Mouse (Mus musculus): ENCODE data around the gene Izumo4.

Izumo4 gene

GRCm38 (mm10) chr10:80687850-80688249 lies 14.1 kb upstream of the Izumo4 start:
- DNase-seq (ENCODE audit: low read depth), result peak; percentile 90

GRCm38 (mm10) chr10:80692249-80693165 lies 9.5 kb upstream of the Izumo4 start:
- DNase-seq (ENCODE audit: low read depth), result no peak

- DNase-seq (ENCODE audit: low read depth), result no peak
Observed at GRCm38 (mm10) chr10:80693401-80694045, 8.5 kb upstream of the Izumo4 start.

DNA sequence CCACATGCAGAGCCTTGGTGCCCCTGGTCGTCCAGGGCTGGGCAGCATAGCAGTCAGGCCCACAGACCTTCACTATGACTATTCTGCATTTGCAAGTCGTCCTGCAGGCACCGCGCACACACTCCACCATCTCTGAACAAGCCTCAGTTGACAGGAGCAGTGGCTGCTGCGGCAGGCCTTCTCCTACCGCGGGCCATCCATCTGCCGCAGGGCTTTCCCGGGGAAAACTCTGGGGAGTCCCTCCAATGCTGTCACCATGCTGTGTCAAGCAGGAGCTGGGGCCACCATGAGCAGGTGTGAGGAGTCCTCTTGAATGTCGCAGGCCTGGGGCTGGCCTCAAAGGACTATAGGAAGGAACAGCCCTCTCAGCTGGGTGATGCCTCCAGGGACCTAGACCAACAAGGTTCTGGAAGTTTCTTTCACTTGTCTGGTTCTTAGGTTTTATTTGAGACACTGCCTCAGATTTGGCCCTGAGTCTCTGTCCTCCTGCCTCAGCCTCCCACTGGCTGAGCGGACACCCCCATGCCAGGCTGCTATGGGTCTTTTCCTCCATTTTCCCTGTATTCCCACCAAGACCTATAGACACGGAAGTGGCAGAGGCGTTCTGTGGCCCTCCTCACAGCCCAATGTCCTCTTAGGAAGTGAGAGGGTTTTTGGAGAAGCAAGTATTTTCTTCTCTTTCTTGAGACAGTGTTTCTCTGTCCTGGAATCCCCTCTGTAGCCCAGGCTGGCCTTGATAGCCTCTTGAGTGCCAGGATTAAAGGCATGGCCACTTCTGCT lies 7.6 kb upstream of the Izumo4 start:
- DNase-seq (ENCODE audit: low read depth), result no peak

- DNase-seq (ENCODE audit: low read depth), result no peak
Observed at GRCm38 (mm10) chr10:80695186-80695585, 6.8 kb upstream of the Izumo4 start.

- DNase-seq (ENCODE audit: low read depth), result no peak
Observed at GRCm38 (mm10) chr10:80695801-80696501, 6.0 kb upstream of the Izumo4 start.

DNA sequence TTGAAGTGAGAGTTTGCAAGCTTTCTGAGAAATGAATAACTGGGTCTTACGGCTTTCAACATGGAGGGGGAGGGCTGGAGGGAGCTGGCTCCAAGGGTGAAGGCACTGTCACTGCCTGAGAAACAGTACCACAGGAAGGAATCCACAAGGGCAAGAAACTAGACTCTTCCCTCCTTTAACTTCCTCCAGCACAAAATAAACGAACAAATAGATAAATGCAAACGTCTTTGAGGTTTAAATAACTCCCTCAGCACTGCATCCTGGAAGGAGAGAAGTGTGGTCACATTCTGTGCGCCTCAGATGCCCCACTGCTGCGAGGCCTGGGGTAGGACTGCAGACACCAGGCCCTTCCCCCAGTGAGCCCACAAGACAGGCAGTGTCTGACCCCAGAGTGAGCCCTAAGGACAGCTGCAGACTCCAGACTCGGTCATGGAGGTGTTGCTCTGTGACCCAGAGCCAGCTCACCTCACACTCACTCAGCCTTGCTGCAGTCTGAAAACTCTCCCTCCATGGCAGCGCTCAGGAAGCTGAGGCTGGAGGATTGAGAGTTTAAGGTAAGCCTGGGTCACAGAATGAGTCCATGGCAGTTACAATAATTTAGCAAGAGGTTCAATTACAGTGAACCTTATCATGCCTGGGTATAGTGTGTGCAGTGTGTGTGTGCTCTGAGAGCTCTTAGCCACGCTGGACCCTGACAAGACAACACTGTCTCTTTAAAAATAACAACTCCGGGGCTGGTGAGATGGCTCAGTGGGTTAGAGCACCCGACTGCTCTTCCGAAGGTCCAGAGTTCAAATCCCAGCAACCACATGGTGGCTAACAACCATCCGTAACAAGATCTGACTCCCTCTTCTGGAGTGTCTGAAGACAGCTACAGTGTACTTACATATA lies 5.2 kb upstream of the Izumo4 start:
- DNase-seq (ENCODE audit: low read depth), result no peak

- no peak for DNase-seq (ENCODE audit: low read depth)
Observed at GRCm38 (mm10) chr10:80697393-80697787, 4.6 kb upstream of the Izumo4 start.

DNA sequence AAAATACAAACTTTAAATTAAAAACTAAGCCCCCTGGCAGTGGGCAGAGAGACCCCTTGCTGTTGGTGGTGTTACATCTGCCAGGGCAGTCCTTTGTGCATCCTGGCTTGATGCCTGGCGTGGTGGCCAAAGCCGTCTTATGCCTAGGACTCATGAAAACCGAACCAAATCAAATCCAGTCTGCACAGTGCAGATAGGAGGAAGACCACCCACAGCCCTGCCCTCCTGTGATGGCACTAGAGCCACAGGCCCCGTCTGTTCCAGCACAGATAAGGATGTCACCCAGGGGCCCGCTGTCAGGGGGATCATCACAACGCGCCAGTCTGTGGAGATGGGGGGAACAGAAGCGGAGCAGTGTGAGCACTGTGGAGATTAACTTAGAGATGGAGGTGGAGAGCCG lies 4.2 kb upstream of the Izumo4 start:
- DNase-seq (ENCODE audit: low read depth), result no peak

DNA sequence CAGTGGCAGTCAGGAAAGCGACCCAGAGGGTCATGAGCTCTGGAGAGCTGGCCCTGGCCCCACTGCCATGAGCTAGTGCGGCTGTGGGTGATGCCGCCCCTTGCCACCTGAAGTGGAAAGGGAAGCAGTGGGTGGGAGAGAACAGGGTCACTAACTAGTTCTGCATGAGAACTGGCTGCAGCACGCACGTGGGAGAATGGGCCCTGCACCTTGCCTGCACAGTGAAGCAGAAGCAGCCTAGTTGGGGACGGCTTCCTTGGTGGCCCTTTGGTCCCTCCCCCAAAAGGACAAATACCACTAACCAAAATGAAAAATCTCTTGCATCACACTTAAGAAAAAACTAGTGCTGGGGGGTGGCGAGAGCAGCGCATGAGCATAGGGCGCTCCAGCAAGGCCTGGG lies 3.4 kb upstream of the Izumo4 start:
- DNase-seq (ENCODE audit: low read depth), result no peak

DNA sequence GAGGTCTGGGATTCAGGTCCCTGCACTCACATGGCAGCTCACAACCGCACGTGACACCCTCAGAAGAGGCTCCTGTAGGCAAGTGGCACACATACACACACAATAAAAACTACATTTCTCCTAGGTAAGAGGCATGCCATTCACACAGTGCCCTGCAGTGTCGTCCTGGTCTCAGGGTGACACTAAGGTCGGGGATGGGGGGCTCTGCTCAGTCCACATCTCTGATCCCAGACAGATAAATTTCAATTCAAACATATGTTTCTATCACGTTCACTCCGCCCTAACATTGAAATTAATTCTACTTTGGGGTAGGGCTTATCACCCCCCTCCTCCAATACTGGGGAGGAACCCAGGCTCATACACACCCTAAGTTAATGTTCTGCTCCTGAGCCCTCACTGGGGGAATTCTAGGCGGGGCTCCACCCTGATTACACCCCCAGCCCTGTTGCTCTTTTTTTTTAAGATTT lies 1.9 kb upstream of the Izumo4 start:
- DNase-seq (ENCODE audit: low read depth), result no peak

- DNase-seq (ENCODE audit: low read depth), result no peak
Observed at GRCm38 (mm10) chr10:80700732-80701131, 1.3 kb upstream of the Izumo4 start.

DNA sequence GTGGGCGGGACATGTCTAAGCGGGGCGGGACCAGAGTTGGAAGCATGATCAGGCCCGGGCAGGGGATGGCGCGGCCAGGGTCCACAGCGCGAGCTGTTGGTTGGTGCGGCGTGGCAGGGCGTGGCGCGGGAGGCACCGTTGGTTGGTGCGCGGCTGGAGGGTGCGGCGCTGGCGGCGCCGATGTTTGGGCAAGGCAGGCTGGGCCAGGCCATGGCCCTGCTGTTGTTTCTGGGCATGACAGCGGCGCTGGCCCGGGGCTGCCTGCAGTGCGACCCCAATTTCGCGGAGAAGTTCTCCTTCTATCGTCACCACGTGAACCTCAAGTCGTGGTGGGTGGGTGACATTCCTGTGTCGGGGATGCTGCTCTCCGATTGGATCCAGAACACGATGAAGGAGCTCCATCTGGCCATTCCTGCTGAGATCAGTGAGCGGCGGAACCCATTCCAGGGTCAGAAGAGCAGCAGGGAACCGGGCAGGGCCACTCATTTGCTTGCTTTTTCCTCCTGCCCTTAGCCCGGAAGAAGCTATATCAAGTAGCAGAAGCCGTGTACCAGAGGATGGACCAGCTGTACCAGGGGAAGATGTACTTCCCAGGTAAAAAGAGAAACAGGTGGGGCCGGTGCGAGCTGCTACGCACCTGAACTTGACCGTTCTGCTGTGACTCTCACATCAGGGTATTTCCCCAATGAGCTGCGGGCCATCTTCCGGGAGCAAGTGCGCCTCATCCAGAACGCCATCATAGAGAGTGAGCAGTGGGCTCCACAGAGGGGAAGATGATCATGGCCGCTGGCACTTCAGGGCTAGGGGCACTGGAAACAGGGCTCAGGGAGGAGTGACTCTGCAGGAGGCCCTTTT lies 779 bp downstream of the Izumo4 start:
- peak; percentile 94 for DNase-seq (ENCODE audit: low read depth)

DNA sequence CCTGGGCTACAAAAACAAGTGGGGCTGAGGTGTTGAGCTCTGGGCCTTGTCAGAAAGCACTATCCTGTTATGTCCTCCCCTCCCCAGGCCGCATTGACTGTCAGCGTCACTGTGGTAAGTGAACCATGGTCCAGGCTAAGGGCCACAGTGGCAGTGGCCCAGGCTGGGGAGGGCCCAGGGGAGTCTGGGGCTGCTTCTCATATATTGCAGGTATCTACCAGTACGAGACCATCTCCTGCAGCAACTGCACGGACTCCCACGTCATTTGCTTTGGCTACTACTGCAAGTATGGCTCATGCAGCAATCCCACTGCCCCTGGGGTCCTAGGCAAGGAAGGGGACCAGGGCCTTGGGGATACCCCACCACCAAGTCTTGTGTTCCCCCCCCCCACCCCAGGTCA lies 1.7 kb downstream of the Izumo4 start:
- no peak for DNase-seq (ENCODE audit: low read depth)

DNA sequence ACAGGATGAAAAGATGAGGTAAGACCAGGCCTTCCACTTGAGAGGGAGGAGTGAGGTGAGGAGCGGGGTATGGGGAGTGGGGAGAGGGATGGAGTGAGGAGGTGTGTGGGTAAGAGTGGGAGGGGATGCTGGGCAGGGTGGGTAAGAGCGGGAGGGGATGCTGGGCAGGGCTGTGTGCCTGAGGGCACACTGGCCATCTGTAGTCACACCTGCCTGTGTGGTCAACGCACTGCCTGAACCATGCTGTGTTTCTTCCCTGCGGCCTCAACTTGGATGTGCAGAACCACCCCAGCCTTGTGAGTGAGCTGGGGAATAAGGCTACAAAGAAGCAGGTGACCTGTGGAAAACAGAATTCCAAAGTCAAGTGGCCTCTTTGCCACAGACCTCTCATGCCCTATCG lies 2.4 kb downstream of the Izumo4 start:
- no peak for DNase-seq (ENCODE audit: low read depth)

- no peak for DNase-seq (ENCODE audit: low read depth)
Observed at GRCm38 (mm10) chr10:80705033-80705432, 3.0 kb downstream of the Izumo4 start.

- DNase-seq (ENCODE audit: low read depth), result no peak
Observed at GRCm38 (mm10) chr10:80705479-80705878, 3.5 kb downstream of the Izumo4 start.

DNA sequence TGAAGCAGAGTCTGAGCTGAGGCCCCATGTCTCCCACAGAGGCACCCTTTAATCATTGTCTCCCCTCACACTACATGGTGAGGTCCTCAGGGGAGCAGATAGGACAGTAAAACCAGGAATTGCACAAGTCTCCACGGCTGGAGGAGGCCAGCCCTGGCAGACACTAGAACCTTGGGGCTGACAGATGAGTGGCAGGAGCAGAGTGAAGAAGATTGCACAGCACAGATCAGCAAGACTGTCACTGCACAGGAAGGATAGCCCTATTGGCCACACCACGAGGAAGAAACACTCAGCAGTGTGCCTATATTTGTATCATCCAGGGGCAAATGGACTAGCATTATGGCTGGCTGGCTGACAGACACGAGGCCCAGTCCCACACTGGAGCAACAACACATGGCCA lies 8.8 kb downstream of the Izumo4 start:
- no peak for DNase-seq (ENCODE audit: low read depth)

DNA sequence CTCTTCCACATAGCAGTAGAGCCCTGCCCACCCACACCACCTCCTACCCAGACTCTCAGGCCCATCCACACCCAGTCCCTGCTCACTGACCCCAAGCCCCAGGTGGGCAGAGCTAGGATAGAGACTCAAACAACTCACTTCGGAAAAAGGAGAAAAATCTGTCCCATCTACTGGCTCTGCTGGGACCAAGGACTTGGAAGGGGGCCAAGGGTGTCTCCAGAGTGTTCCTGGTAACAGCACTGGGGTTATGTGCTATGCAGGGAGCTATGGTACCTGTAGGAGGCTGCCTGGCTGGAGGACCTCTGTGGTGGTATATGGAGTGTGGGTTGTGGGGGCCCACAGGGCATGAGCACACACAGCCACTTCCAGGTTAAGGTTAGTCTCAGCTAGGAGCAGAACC lies 15.3 kb downstream of the Izumo4 start:
- no peak for DNase-seq (ENCODE audit: low read depth)
